Mouse (Mus musculus) ES-Bruce4 (cell line): Measurements from ENCODE around the gene Nr1h3. TPM values are rescaled to one million over a fixed set of nuclear protein-coding genes. Genes with fewer than 3 reads are reported as not detected.

Experiments
- H3K27ac ChIP-seq: 2 replicates; pipeline ENCODE4 v1.5.1; 2012; ENCODE audit warnings: low read length, inconsistent platforms; ENCODE audit not compliant: insufficient read depth
- H3K27me3 ChIP-seq: 2 replicates; pipeline ENCODE4 v1.6.1; 2012; ENCODE audit warnings: mild to moderate bottlenecking, low read length, inconsistent platforms; ENCODE audit not compliant: control insufficient read depth, poor library complexity, insufficient read depth, severe bottlenecking
- H3K36me3 ChIP-seq: 2 replicates; pipeline ENCODE4 v1.6.1; 2012; ENCODE audit warnings: inconsistent platforms, mild to moderate bottlenecking, low read length, moderate library complexity; ENCODE audit not compliant: control insufficient read depth, poor library complexity, insufficient read depth, severe bottlenecking
- H3K4me1 ChIP-seq: one replicate; pipeline ENCODE4 v1.8.1; 2011; ENCODE audit warnings: low read length; ENCODE audit not compliant: control insufficient read depth, insufficient read depth
- H3K4me3 ChIP-seq: 2 replicates; pipeline ENCODE4 v1.5.1; 2011; ENCODE audit warnings: low read depth, mild to moderate bottlenecking, low read length
- H3K9ac ChIP-seq: 2 replicates; pipeline ENCODE4 v1.6.1; 2012; ENCODE audit warnings: low read depth, mild to moderate bottlenecking, inconsistent platforms; ENCODE audit not compliant: poor library complexity, severe bottlenecking
- H3K9me3 ChIP-seq: replicated peaks from 2 replicates; pipeline ENCODE4 v1.6.1; 2012; ENCODE audit warnings: mild to moderate bottlenecking, low read length, inconsistent platforms; ENCODE audit not compliant: control insufficient read depth, poor library complexity, insufficient read depth, severe bottlenecking
- CTCF ChIP-seq: IDR thresholded peaks from one replicate; pipeline ENCODE4 v1.8.1; 2011; ENCODE audit warnings: low read depth, low read length
- EP300 ChIP-seq: IDR thresholded peaks from 2 replicates; pipeline ENCODE4 v1.6.1; 2011; ENCODE audit warnings: low read depth, low read length; ENCODE audit not compliant: insufficient read depth
- POLR2A ChIP-seq: IDR thresholded peaks from one replicate; pipeline ENCODE4 v1.8.1; 2011; ENCODE audit warnings: low read length; ENCODE audit not compliant: insufficient read depth
- polyA plus RNA-seq: library from polyadenylated mRNA; stranded (reverse); fragments of >200 nt; gene quantifications from 2 replicates; pipeline ENCODE4 v1.2.4, GENCODE M21; 2011; ENCODE audit warnings: low read depth; ENCODE audit not compliant: missing spikeins, insufficient read depth, insufficient read length

The Nr1h3 gene
- polyA plus RNA-seq, 1 experiment, result not detected

GRCm38 (mm10) chr2:91154091-91154490 is 48.5 kb downstream of the Nr1h3 start:
- Histone ChIP-seq H3K9me3 (no peaks in the 10 kb centered on the region), H3K27ac (no peak overlapping the region), H3K36me3 (no peaks in the 10 kb centered on the region), H3K4me3 (no peak overlapping the region), H3K9ac (no peak overlapping the region), H3K4me1 (no peaks in the 10 kb centered on the region), H3K27me3 (no peaks in the 10 kb centered on the region)
- TF ChIP-seq POLR2A (no peak), EP300 (no peak), CTCF (no peak)

- Histone ChIP-seq H3K4me1 (no peaks in the 10 kb centered on the region), H3K27ac (no peak overlapping the region), H3K9ac (no peak overlapping the region), H3K36me3 (no peaks in the 10 kb centered on the region), H3K9me3 (no peaks in the 10 kb centered on the region), H3K27me3 (no peaks in the 10 kb centered on the region), H3K4me3 (no peak overlapping the region)
- no peak for TF ChIP-seq CTCF
- TF ChIP-seq POLR2A, result no peak
- no peak for TF ChIP-seq EP300
These were observed 49.7 kb downstream of the Nr1h3 start for GRCm38 (mm10) chr2:91152885-91153377.

GRCm38 (mm10) chr2:91151331-91151730 is 51.3 kb downstream of the Nr1h3 start:
- Histone ChIP-seq H3K9ac (no peak overlapping the region), H3K27ac (no peak overlapping the region), H3K36me3 (no peaks in the 10 kb centered on the region), H3K9me3 (no peaks in the 10 kb centered on the region), H3K4me3 (no peak overlapping the region), H3K4me1 (no peaks in the 10 kb centered on the region), H3K27me3 (no peaks in the 10 kb centered on the region)
- no peak for TF ChIP-seq CTCF
- TF ChIP-seq EP300, result no peak
- no peak for TF ChIP-seq POLR2A

GRCm38 (mm10) chr2:91148101-91148500 is 54.5 kb downstream of the Nr1h3 start:
- TF ChIP-seq POLR2A (no peak), CTCF (no peak), EP300 (no peak)
- H3K27me3 ChIP-seq, result no peaks in the 10 kb centered on the region
- no peaks in the 10 kb centered on the region for H3K36me3 ChIP-seq

GRCm38 (mm10) chr2:91143401-91143800 is 59.2 kb downstream of the Nr1h3 start:
- Histone ChIP-seq H3K4me3 (no peak overlapping the region), H3K9ac (no peak overlapping the region), H3K36me3 (no peaks in the 10 kb centered on the region), H3K4me1 (peaks cover 3% of the 10 kb centered on the region), H3K27ac (no peak overlapping the region), H3K9me3 (no peaks in the 10 kb centered on the region), H3K27me3 (no peaks in the 10 kb centered on the region)
- TF ChIP-seq POLR2A (no peak), EP300 (no peak)

More at GRCm38 (mm10) chr2:91148101-91148500, 54.5 kb downstream of the Nr1h3 start:
- Histone ChIP-seq H3K9me3 (no peaks in the 10 kb centered on the region), H3K4me3 (no peak overlapping the region), H3K27ac (no peak overlapping the region), H3K4me1 (no peaks in the 10 kb centered on the region), H3K9ac (no peak overlapping the region)

GRCm38 (mm10) chr2:91142920-91143319 is 59.7 kb downstream of the Nr1h3 start:
- Histone ChIP-seq H3K27ac (no peak overlapping the region), H3K4me3 (no peak overlapping the region), H3K9ac (no peak overlapping the region), H3K9me3 (no peaks in the 10 kb centered on the region), H3K36me3 (no peaks in the 10 kb centered on the region), H3K27me3 (no peaks in the 10 kb centered on the region), H3K4me1 (peaks cover 3% of the 10 kb centered on the region)
- TF ChIP-seq EP300 (no peak), CTCF (no peak), POLR2A (no peak)
